Mouse (Mus musculus) G1E (cell line): ENCODE measurements around the gene Agtrap. TPM values are rescaled to one million over a fixed set of nuclear protein-coding genes. Genes with fewer than 3 reads are reported as not detected.
"Not testable (repeated sequence)": the region's sequence is repeated elsewhere in the genome, so short reads cannot be mapped to it uniquely, and the experiment has no call there.

Experiments used
- ATAC-seq: 2 replicates; pipeline ENCODE4 v1.8.0; 2016; ENCODE audit warnings: mild to moderate bottlenecking; ENCODE audit not compliant: insufficient number of reproducible peaks, poor library complexity, low FRiP score, severe bottlenecking; ENCODE audit errors: extremely low read depth
- DNase-seq: peaks from one replicate; pipeline ENCODE4 v3.0.0; 2012; ENCODE audit warnings: low spot score
- H3K27me3 ChIP-seq: 2 replicates; pipeline ENCODE4 v1.6.1; 2012; ENCODE audit warnings: mild to moderate bottlenecking, low read length, inconsistent platforms; ENCODE audit not compliant: insufficient read depth
- H3K36me3 ChIP-seq: replicated peaks from 2 replicates; pipeline ENCODE3; 2012; ENCODE audit warnings: mild to moderate bottlenecking, inconsistent platforms
- H3K4me1 ChIP-seq: 2 replicates; pipeline ENCODE4 v1.6.1; 2012; ENCODE audit warnings: low read depth, low read length, inconsistent platforms, mixed read lengths; ENCODE audit not compliant: insufficient read depth
- H3K4me3 ChIP-seq: 2 replicates; pipeline ENCODE4 v1.5.1; 2012; ENCODE audit warnings: low read depth, mild to moderate bottlenecking, inconsistent platforms, low read length, moderate library complexity, mixed read lengths
- H3K9me3 ChIP-seq: replicated peaks from 2 replicates; pipeline ENCODE4 v1.6.1; 2012; ENCODE audit warnings: inconsistent platforms
- CTCF ChIP-seq: IDR thresholded peaks from 2 replicates; pipeline ENCODE4 v1.5.1; 2012; ENCODE audit warnings: low read depth, low read length, inconsistent platforms, mixed read lengths
- GATA1 ChIP-seq: IDR thresholded peaks from 2 replicates; pipeline ENCODE4 v1.6.1; 2012; ENCODE audit warnings: borderline replicate concordance, low read length, inconsistent platforms, mixed read lengths
- GATA2 ChIP-seq: IDR thresholded peaks from 2 replicates; pipeline ENCODE4 v1.6.1; 2012; ENCODE audit warnings: low read depth, low read length, inconsistent platforms, borderline replicate concordance
- POLR2AphosphoS5 ChIP-seq: IDR thresholded peaks from 2 replicates; pipeline ENCODE4 v1.6.1; 2012; ENCODE audit warnings: low read depth, low read length, inconsistent platforms; ENCODE audit not compliant: insufficient replicate concordance
- TAL1 ChIP-seq: conservative IDR thresholded peaks from 2 replicates; pipeline ENCODE4 v1.6.1; 2012; ENCODE audit warnings: low read depth, low read length, inconsistent platforms, mixed read lengths
- polyA plus RNA-seq: library from polyadenylated mRNA; stranded (reverse); fragments of >175 nt; gene quantifications from 2 replicates; pipeline ENCODE4 v1.2.3, GENCODE M21; 2012
- total RNA-seq, 2 experiments: library from RNA; stranded (forward) in 1 of 2; stranded (reverse) in 1 of 2; fragments of 200-1000 nt in 1 of 2; fragments of >200 nt in 1 of 2; fragmentation: Nextera tagmentation in 1 of 2; gene quantifications; 2 replicates each; pipeline ENCODE4 v1.2.3; 2014 to 2017

The Agtrap gene
- total and polyA plus RNA-seq, 3 experiments, result 6.4 to 9.4 (median 7.7) TPM

DNA sequence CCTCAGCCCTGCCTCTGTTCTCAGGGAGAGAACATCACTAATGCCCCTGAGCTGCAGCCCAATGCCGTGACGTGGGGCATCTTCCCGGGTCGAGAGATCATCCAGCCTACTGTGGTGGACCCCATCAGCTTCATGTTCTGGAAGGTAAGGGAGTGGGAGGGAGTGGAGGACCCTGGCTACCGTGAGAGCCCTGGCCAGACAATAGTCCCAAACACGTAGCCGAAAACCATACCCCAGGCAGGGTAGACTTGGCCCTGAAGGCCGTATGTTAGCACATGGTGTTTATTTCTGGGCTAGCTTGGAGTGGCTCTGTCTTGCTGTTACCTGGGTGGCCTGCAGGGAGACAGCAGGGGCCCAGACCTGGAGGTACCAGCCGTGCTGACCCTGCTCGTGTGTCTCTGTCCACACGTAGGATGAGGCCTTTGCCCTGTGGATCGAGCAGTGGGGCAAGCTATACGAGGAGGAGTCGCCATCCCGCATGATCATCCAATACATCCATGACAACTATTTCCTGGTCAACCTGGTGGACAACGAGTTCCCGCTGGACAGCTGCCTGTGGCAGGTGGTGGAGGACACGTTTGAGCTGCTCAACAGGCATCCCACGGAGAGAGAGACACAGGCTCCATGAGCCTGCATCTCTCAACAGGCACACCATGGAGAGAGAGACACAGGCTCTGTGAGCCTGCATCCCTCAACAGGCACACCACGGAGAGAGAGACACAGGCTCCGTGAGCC is 32.7 kb downstream of the Agtrap start:
- TF ChIP-seq GATA2 (no peak), POLR2AphosphoS5 (no peak), TAL1 (no peak), CTCF (no peak)
- H3K27me3 ChIP-seq, result no peaks in the 10 kb centered on the region
- H3K36me3 ChIP-seq, result peaks cover 81% of the 10 kb centered on the region
- no peak overlapping the region for H3K4me3 ChIP-seq
- H3K4me1 ChIP-seq, result peaks cover under 1% of the 10 kb centered on the region; the same call in 1 of the 2 replicates
- no peak for ATAC-seq
- no peak for DNase-seq
- H3K9me3 ChIP-seq, result no peaks in the 10 kb centered on the region

DNA sequence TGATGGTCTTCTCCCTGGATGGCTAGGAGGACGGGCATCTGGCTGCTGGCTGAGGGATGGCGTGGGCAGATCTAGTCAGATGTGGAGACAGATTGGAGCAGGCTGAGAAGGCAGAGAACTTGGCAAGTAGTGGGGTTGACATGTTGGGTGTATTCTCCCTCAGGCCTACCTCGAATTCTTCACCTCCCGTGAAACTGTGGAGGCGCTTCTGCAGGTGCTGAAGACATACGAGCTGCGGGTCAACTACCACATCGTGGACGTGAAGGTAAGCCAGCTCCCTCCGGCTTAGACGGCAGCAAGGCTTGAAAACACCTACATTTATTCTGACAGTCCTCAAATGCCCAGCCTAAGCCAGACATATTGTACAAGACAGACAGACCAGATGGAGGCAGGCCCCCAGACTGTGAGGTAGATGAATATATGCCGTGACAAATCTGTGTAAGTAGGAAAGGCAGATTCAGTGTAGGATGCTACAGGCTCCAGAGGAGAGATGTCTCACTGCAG is 34.4 kb downstream of the Agtrap start:
- TF ChIP-seq POLR2AphosphoS5 (no peak), GATA2 (no peak), CTCF (no peak), TAL1 (no peak), GATA1 (no peak)
- H3K36me3 ChIP-seq, result peaks cover 92% of the 10 kb centered on the region
- H3K9me3 ChIP-seq, result no peaks in the 10 kb centered on the region
- H3K27me3 ChIP-seq, result no peaks in the 10 kb centered on the region
- no peak for ATAC-seq
- no peak overlapping the region for H3K4me3 ChIP-seq
- no peak for DNase-seq
- H3K4me1 ChIP-seq, result peaks cover 2% of the 10 kb centered on the region

DNA sequence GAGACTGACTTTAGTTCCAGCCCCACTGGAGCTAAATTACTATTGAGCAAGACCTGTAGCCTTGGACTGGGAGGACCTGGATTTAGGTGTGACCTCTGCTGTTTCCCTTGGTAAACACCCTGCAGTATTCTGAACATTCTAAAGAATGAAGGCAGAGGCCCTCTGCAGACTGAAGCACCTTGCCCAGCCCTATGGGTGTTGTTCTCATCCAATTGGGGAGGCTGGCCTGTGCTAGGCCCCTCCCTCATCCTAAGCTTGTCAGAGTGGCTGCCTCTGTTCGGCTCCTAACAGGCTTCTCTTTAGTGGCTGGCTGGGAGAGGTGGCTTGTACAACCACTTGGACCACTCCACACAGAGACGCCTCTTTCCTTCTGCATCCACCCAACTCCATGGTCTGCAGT is 34.9 kb downstream of the Agtrap start:
- TF ChIP-seq GATA2 (no peak), TAL1 (no peak), POLR2AphosphoS5 (no peak), GATA1 (no peak), CTCF (no peak)
- Histone ChIP-seq H3K4me1 (peaks cover 7% of the 10 kb centered on the region), H3K9me3 (no peaks in the 10 kb centered on the region), H3K36me3 (peaks cover 92% of the 10 kb centered on the region), H3K27me3 (no peaks in the 10 kb centered on the region), H3K4me3 (no peak overlapping the region)
- ATAC-seq (no peak), DNase-seq (no peak)

DNA sequence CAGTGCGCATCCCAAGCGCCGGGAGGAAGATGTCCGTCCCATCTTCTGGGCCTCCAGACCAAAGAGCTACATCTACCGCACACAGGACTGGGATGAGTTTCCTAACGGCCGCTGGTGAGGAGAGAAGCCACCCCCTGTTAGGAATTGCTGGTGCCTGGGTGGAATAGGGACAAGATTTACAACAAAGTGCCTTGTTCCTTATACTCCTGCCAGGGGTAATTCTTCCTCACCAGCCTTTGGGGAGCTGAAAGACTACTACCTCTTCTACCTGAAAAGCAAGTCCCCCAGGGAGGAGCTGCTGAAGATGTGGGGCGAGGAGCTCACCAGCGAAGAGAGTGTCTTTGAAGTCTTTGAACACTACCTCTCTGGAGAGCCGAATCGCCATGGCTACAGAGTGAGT is 35.9 kb downstream of the Agtrap start:
- H3K4me3 ChIP-seq, result no peak overlapping the region
- TF ChIP-seq POLR2AphosphoS5 (no peak), TAL1 (no peak)
- peaks cover 17% of the 10 kb centered on the region for H3K4me1 ChIP-seq
- DNase-seq (no peak), ATAC-seq (no peak)
- peaks cover 86% of the 10 kb centered on the region for H3K36me3 ChIP-seq
- no peaks in the 10 kb centered on the region for H3K27me3 ChIP-seq
- H3K9me3 ChIP-seq, result no peaks in the 10 kb centered on the region

DNA sequence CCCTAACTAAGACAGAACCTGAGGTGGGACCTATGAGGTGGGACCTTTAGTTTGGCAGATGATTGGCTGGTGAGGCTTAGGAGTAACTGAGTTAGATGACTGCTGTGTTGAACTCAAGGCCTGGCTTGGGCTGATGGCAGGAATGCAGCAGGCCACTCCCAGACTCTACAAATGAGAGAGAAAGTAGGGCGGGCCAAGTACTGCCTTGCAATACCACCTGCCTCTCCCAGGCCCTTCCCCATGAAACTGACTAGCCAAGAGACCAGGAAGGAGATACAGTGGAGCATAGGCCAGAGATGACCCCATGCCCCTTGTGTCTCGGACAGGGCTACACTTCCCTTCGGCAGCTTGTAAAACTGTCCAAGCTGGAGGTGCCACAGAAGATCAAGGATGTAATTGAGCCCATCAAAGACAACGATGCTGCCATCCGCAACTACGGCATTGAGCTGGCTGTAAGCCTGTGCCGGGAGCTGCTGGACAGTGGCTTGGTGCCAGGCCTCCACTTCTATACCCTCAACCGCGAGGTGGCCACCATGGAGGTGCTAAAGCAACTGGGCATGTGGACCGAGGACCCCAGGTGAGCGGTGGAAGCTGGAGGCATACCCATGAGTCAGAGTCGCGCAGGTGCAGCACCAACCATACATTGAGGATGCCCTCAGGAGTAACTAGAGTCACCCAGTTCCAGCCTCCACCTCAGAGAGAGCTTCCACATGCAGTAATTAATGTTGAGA is 36.6 kb downstream of the Agtrap start:
- H3K4me1 ChIP-seq, result peaks cover 24% of the 10 kb centered on the region
- DNase-seq (no peak), ATAC-seq (no peak)
- H3K36me3 ChIP-seq, result peaks cover 79% of the 10 kb centered on the region
- H3K9me3 ChIP-seq, result no peaks in the 10 kb centered on the region
- no peak overlapping the region for H3K4me3 ChIP-seq
- no peaks in the 10 kb centered on the region for H3K27me3 ChIP-seq
- TF ChIP-seq GATA1, result no peak
- no peak for TF ChIP-seq CTCF
- TF ChIP-seq TAL1, result no peak
- no peak for TF ChIP-seq GATA2
- no peak for TF ChIP-seq POLR2AphosphoS5

DNA sequence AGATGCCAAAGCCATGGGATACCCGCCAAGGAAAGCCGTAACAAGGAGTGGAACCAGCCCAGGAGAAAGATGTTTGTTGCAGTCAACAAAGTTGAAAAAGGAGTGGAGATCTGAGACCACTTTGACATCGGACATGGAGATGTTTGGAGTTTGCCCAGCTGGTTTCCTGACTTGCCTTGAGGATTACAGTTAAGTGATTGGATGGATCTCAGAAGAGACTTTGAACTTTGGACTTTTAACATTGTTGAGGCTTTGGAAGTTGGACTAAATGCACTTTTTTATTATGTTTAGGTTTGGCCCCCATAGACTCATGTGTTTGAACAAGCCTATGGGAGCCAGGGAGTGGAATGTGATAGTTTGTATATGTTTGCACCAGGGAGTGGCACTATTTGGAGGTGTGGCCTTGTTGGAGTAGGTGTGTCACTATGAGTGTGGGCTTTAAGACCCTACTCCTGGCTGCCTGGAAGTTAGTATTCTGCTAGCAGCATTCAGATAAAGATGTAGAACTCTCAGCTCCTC is 37.4 kb downstream of the Agtrap start:
- ATAC-seq, H3K4me3 ChIP-seq, H3K9me3 ChIP-seq, DNase-seq, H3K27me3 ChIP-seq: not testable (repeated sequence)
- H3K36me3 ChIP-seq, result peaks cover 75% of the 10 kb centered on the region
- peaks cover 31% of the 10 kb centered on the region for H3K4me1 ChIP-seq
